34 mouse cellular contexts compared by ENCODE assay signal in genomic region chr17:48493582-48493981, GRCm38 (mm10). TPM values are rescaled to one million over a fixed set of nuclear protein-coding genes. Genes with fewer than 3 reads are reported as not detected.
A peak's percentile ranks its signal among the peaks of the same experiment; 100 is the strongest.
DNase-seq lines count a peak whose midpoint lies in the region; ATAC-seq and TF ChIP-seq lines count a peak whose summit lies in the region.
"Had no signal": no experiment of that assay in that cellular context is flagged by ENCODE, and none has a peak within 500 bp of the region (broad histone marks: within the 10 kb centered on the region; RNA-seq: fewer than 3 reads in every experiment).

No protein-coding gene starts in this region.

- no peak overlapping the region for H3K4me2 ChIP-seq in forebrain, embryonic 13.5 days
- H3K4me2 ChIP-seq in forebrain, postnatal 0 days (ENCODE audit: low read depth) = no peak overlapping the region
- H3K4me2 ChIP-seq in neural tube, embryonic 12.5 days (replicated peaks) = no peak overlapping the region
- no peak overlapping the region for H3K4me2 ChIP-seq in neural tube, embryonic 15.5 days
- no peak overlapping the region for H3K4me2 ChIP-seq in intestine, embryonic 15.5 days (replicated peaks)
- H3K4me2 ChIP-seq: kidney, embryonic 15.5 days; limb, embryonic 12.5 days; liver, embryonic 15.5 days; lung, embryonic 15.5 days; midbrain, embryonic 11.5 days; stomach, embryonic 15.5 days had no signal

- H3K36me3 ChIP-seq in forebrain, embryonic 13.5 days (ENCODE audit: poor library complexity, severe bottlenecking) = no peaks in the 10 kb centered on the region
- no peaks in the 10 kb centered on the region for H3K36me3 ChIP-seq in forebrain, postnatal 0 days (ENCODE audit: insufficient read depth)
- H3K36me3 ChIP-seq in neural tube, embryonic 12.5 days = no peaks in the 10 kb centered on the region
- no peaks in the 10 kb centered on the region for H3K36me3 ChIP-seq in neural tube, embryonic 15.5 days
- no peaks in the 10 kb centered on the region for H3K36me3 ChIP-seq in intestine, embryonic 15.5 days
- H3K36me3 ChIP-seq: hindbrain, embryonic 10.5 days; kidney, embryonic 15.5 days; limb, embryonic 12.5 days; liver, embryonic 15.5 days; lung, embryonic 15.5 days; stomach, embryonic 15.5 days had no signal

- H3K9ac ChIP-seq in forebrain, embryonic 13.5 days = no peak overlapping the region
- H3K9ac ChIP-seq in forebrain, postnatal 0 days = no peak overlapping the region
- H3K9ac ChIP-seq in neural tube, embryonic 12.5 days = no peak overlapping the region
- no peak overlapping the region for H3K9ac ChIP-seq in neural tube, embryonic 15.5 days (replicated peaks)
- H3K9ac ChIP-seq in intestine, embryonic 15.5 days = no peak overlapping the region
- H3K9ac ChIP-seq: kidney, embryonic 15.5 days; limb, embryonic 12.5 days; liver, embryonic 15.5 days; lung, embryonic 15.5 days; stomach, embryonic 15.5 days had no signal

- DNase-seq in forebrain, postnatal 0 days = no peak
- DNase-seq in ES-CJ7 (ENCODE audit: low read depth, low spot score) (peak; percentile 81), MN1 (ENCODE audit: low spot score) (no peak)
- DNase-seq in adrenal gland, postnatal 14 days = no peak
- DNase-seq: cerebellum, adult 18-20 months; cerebellum, postnatal 14 days; heart, adult 2 months; heart, postnatal 14 days; kidney, adult 18-20 months; kidney, postnatal 25 days; lung, postnatal 36 days; right cerebral cortex, postnatal 25 days; thymus, adult 18-20 months; thymus, postnatal 25 days had no signal

- no peaks in the 10 kb centered on the region for H3K4me1 ChIP-seq in forebrain, embryonic 13.5 days
- no peaks in the 10 kb centered on the region for H3K4me1 ChIP-seq in forebrain, postnatal 0 days (ENCODE audit: insufficient read depth)
- H3K4me1 ChIP-seq in neural tube, embryonic 12.5 days = no peaks in the 10 kb centered on the region
- no peaks in the 10 kb centered on the region for H3K4me1 ChIP-seq in neural tube, embryonic 15.5 days
- H3K4me1 ChIP-seq in intestine, embryonic 15.5 days (replicated peaks) = no peaks in the 10 kb centered on the region
- H3K4me1 ChIP-seq: kidney, embryonic 15.5 days; liver, embryonic 15.5 days; lung, embryonic 15.5 days; stomach, embryonic 15.5 days had no signal

- H3K27ac ChIP-seq in forebrain, embryonic 13.5 days = no peak overlapping the region
- H3K27ac ChIP-seq in forebrain, postnatal 0 days (ENCODE audit: low read depth, low read length) = no peak overlapping the region
- no peak overlapping the region for H3K27ac ChIP-seq in neural tube, embryonic 12.5 days
- H3K27ac ChIP-seq in neural tube, embryonic 15.5 days (replicated peaks) = no peak overlapping the region
- H3K27ac ChIP-seq in intestine, embryonic 15.5 days = no peak overlapping the region
- H3K27ac ChIP-seq: heart, adult 2 months; hindbrain, embryonic 10.5 days; hindbrain, postnatal 0 days; kidney, embryonic 15.5 days; left cerebral cortex, adult 2 months; limb, embryonic 12.5 days; liver, embryonic 15.5 days; lung, embryonic 15.5 days; stomach, embryonic 15.5 days had no signal

- 51% methylated on average over 7 of the region's 7 CpGs for WGBS in forebrain, embryonic 13.5 days
- WGBS in forebrain, postnatal 0 days = 50% methylated on average over 7 of the region's 7 CpGs
- 48% methylated on average over 7 of the region's 7 CpGs for WGBS in neural tube, embryonic 12.5 days
- 34% methylated on average over 7 of the region's 7 CpGs for WGBS in neural tube, embryonic 15.5 days
- WGBS in intestine, embryonic 15.5 days = 43% methylated on average over 7 of the region's 7 CpGs

- no peaks in the 10 kb centered on the region for H3K9me3 ChIP-seq in forebrain, embryonic 13.5 days (replicated peaks)
- H3K9me3 ChIP-seq in forebrain, postnatal 0 days (ENCODE audit: low read length) = no peaks in the 10 kb centered on the region
- no peaks in the 10 kb centered on the region for H3K9me3 ChIP-seq in neural tube, embryonic 12.5 days
- no peaks in the 10 kb centered on the region for H3K9me3 ChIP-seq in neural tube, embryonic 15.5 days (replicated peaks)
- H3K9me3 ChIP-seq in intestine, embryonic 15.5 days = no peaks in the 10 kb centered on the region
- H3K9me3 ChIP-seq: hindbrain, embryonic 10.5 days; kidney, embryonic 15.5 days; limb, embryonic 12.5 days; liver, embryonic 15.5 days; lung, embryonic 15.5 days; stomach, embryonic 15.5 days had no signal

- ATAC-seq in forebrain, embryonic 13.5 days = peak; percentile 21; the same call in 1 of the 2 replicates
- no peak for ATAC-seq in forebrain, postnatal 0 days
- 0 out of 2 replicates have a peak, but pooled peaks have one; percentile 25 for ATAC-seq in neural tube, embryonic 12.5 days (ENCODE audit: low FRiP score, low read depth)
- ATAC-seq in neural tube, embryonic 15.5 days (ENCODE audit: low FRiP score) = no peak
- peak; percentile 82 for ATAC-seq in intestine, embryonic 15.5 days
- ATAC-seq: forebrain, embryonic 16.5 days; hindbrain, postnatal 0 days had no signal

- TF ChIP-seq CTCF in forebrain, postnatal 0 days (IDR thresholded peaks at IDR 0.05; ENCODE audit: low read depth) = no peak

- no peak overlapping the region for H3K4me3 ChIP-seq in forebrain, embryonic 13.5 days
- H3K4me3 ChIP-seq in forebrain, postnatal 0 days (ENCODE audit: low read depth, low read length) = no peak overlapping the region
- no peak overlapping the region for H3K4me3 ChIP-seq in neural tube, embryonic 12.5 days
- H3K4me3 ChIP-seq in neural tube, embryonic 15.5 days (replicated peaks) = no peak overlapping the region
- H3K4me3 ChIP-seq in intestine, embryonic 15.5 days (replicated peaks) = no peak overlapping the region
- H3K4me3 ChIP-seq: heart, adult 2 months; hindbrain, embryonic 10.5 days; kidney, embryonic 15.5 days; left cerebral cortex, adult 2 months; limb, embryonic 12.5 days; liver, embryonic 15.5 days; lung, embryonic 15.5 days; stomach, embryonic 15.5 days had no signal

- no peaks in the 10 kb centered on the region for H3K27me3 ChIP-seq in forebrain, embryonic 13.5 days
- no peaks in the 10 kb centered on the region for H3K27me3 ChIP-seq in forebrain, postnatal 0 days (ENCODE audit: insufficient read depth, low read length)
- H3K27me3 ChIP-seq in neural tube, embryonic 12.5 days (replicated peaks) = no peaks in the 10 kb centered on the region
- no peaks in the 10 kb centered on the region for H3K27me3 ChIP-seq in neural tube, embryonic 15.5 days (replicated peaks)
- H3K27me3 ChIP-seq in intestine, embryonic 15.5 days (replicated peaks) = no peaks in the 10 kb centered on the region
- H3K27me3 ChIP-seq: kidney, embryonic 15.5 days; limb, embryonic 12.5 days; liver, embryonic 15.5 days; lung, embryonic 15.5 days; stomach, embryonic 15.5 days had no signal

RNA-seq across cellular contexts. Expression of gene Unc5cl, which starts 38.9 kb away (rescaled TPM):
- 0.15 and 0.37 TPM in 2 replicates for polyA plus RNA-seq in forebrain, embryonic 13.5 days (2015; fragmentation: Nextera tagmentation; extraction: Ambion mirVana)
- total RNA-seq in forebrain, postnatal 0 days (2014; rRNA removed) = not detected in 2 replicates
- polyA plus RNA-seq in forebrain, postnatal 0 days (2015; fragmentation: Nextera tagmentation; extraction: Ambion mirVana) = 0.14 and 0.56 TPM in 2 replicates
- 0.15 TPM in 1 of 2 replicates, not detected in the other for polyA plus RNA-seq in neural tube, embryonic 12.5 days (2016; fragmentation: Nextera tagmentation; extraction: Ambion mirVana)
- 0.18 and 4.4 TPM in 2 replicates for polyA plus RNA-seq in neural tube, embryonic 15.5 days (2015; fragmentation: Nextera tagmentation; extraction: Ambion mirVana)
- polyA plus RNA-seq in intestine, embryonic 15.5 days (2015; fragmentation: Nextera tagmentation; extraction: Ambion mirVana) = 36.3 and 38.9 TPM in 2 replicates
- 0.11 and 0.56 TPM in 2 replicates for total RNA-seq in adrenal gland, postnatal 14 days (2021)
- total RNA-seq: adrenal gland, postnatal 25 days; gastrocnemius, adult 8-10 months; gastrocnemius, postnatal 4 days; liver, adult 2 months had no signal
- polyA plus RNA-seq: midbrain, embryonic 11.5 days had no signal

RNA-seq across cellular contexts. Expression of gene Tspo2, which starts 42.3 kb away (rescaled TPM):
- polyA plus RNA-seq in forebrain, embryonic 13.5 days (2015; fragmentation: Nextera tagmentation; extraction: Ambion mirVana) = 1.7 and 2.4 TPM in 2 replicates
- 0.31 TPM in 1 of 2 replicates, not detected in the other for total RNA-seq in forebrain, postnatal 0 days (2014; rRNA removed)
- polyA plus RNA-seq in forebrain, postnatal 0 days (2015; fragmentation: Nextera tagmentation; extraction: Ambion mirVana) = 0.47 and 0.82 TPM in 2 replicates
- 1.0 and 1.5 TPM in 2 replicates for polyA plus RNA-seq in neural tube, embryonic 12.5 days (2016; fragmentation: Nextera tagmentation; extraction: Ambion mirVana)
- polyA plus RNA-seq in neural tube, embryonic 15.5 days (2015; fragmentation: Nextera tagmentation; extraction: Ambion mirVana) = 0.69 and 1.1 TPM in 2 replicates
- polyA plus RNA-seq in intestine, embryonic 15.5 days (2015; fragmentation: Nextera tagmentation; extraction: Ambion mirVana) = 3.5 and 4.4 TPM in 2 replicates
- 1.9 and 4.6 TPM in 2 replicates for total RNA-seq in adrenal gland, postnatal 14 days (2021)
- total RNA-seq: adrenal gland, postnatal 25 days; gastrocnemius, adult 8-10 months; layer of hippocampus, adult 18-20 months; left cerebral cortex, adult 2 months; left cerebral cortex, postnatal 25 days; liver, adult 2 months had no signal
- polyA plus RNA-seq: liver, adult 2 months had no signal

Comparison
In these comparisons a context has a peak if more than half of its experiments do, and no peak if none do; other contexts are left out.
1. ATAC-seq: peak in forebrain, embryonic 13.5 days (single experiment), neural tube, embryonic 12.5 days (single experiment) and intestine, embryonic 15.5 days (single experiment); none in forebrain, postnatal 0 days (single experiment) and neural tube, embryonic 15.5 days (single experiment).